Mouse (Mus musculus) forebrain, embryonic 16.5 days (tissue): ENCODE measurements around the gene Esp1. TPM values are rescaled to one million over a fixed set of nuclear protein-coding genes. Genes with fewer than 3 reads are reported as not detected.
"Not testable (repeated sequence)": the region's sequence is repeated elsewhere in the genome, so short reads cannot be mapped to it uniquely, and the experiment has no call there.

ENCODE experiments used
- ATAC-seq: fragments of 200-750 bp; cut with Nextera tagmentation; 2 replicates; pipeline ENCODE4 v1.8.0; 2017; ENCODE audit warnings: mild to moderate bottlenecking, moderate library complexity
- H3K27ac ChIP-seq: fragments of 300-500 bp; sonication (generic); 2 replicates; pipeline ENCODE4 v1.5.1; 2014; ENCODE audit warnings: low read length, control low read depth
- H3K27me3 ChIP-seq: fragments of 300-500 bp; sonication (generic); replicated peaks from 2 replicates; pipeline ENCODE4 v1.6.1; 2014; ENCODE audit warnings: low read length; ENCODE audit not compliant: control insufficient read depth, insufficient read depth
- H3K36me3 ChIP-seq: fragments of 300-500 bp; sonication (generic); 2 replicates; pipeline ENCODE4 v1.6.1; 2014; ENCODE audit not compliant: control insufficient read depth, insufficient read depth
- H3K4me1 ChIP-seq: fragments of 300-500 bp; sonication (generic); replicated peaks from 2 replicates; pipeline ENCODE4 v1.6.1; 2014; ENCODE audit warnings: low read length; ENCODE audit not compliant: control insufficient read depth, insufficient read depth
- H3K4me2 ChIP-seq: fragments of 300-500 bp; sonication (generic); 2 replicates; pipeline ENCODE4 v1.6.1; 2014; ENCODE audit warnings: mild to moderate bottlenecking, low read length, control low read depth
- H3K4me3 ChIP-seq: fragments of 300-500 bp; sonication (generic); replicated peaks from 2 replicates; pipeline ENCODE4 v1.5.1; 2014; ENCODE audit warnings: mild to moderate bottlenecking, low read length, control low read depth
- H3K9ac ChIP-seq: fragments of 300-500 bp; sonication (generic); replicated peaks from 2 replicates; pipeline ENCODE4 v1.6.1; 2014; ENCODE audit warnings: low read depth, low read length, control low read depth
- H3K9me3 ChIP-seq: fragments of 300-500 bp; sonication (generic); 2 replicates; pipeline ENCODE4 v1.6.1; 2016; ENCODE audit warnings: low read length; ENCODE audit not compliant: control insufficient read depth
- WGBS: fragments of 180-500 bp; shearing (Covaris S2); extraction: QIAGEN DNeasy Blood & Tissue Kit; methylation state at CpG from one replicate; pipeline ENCODE4 v1.1.7; 2014; 5-methylcytosine and 5-hydroxymethylcytosine counted together
- polyA plus RNA-seq: library from polyadenylated mRNA; unstranded; fragments of >200 nt; fragmentation: Nextera tagmentation; extraction: Ambion mirVana; gene quantifications from 2 replicates; pipeline ENCODE4 v1.2.1, GENCODE M21; 2015

Gene Esp1
- polyA plus RNA-seq, result not detected in 2 replicates

GRCm38 (mm10) chr17:40726820-40727219 is at the start of gene Esp1:
Esp1 (plus strand) TSS chr17:40727120.
- 87% methylated on average over 2 of the region's 2 CpGs for WGBS
- H3K9me3 ChIP-seq, result no peaks in the 10 kb centered on the region
- H3K36me3 ChIP-seq, result no peaks in the 10 kb centered on the region
- no peak within 1 kb of the TSS for H3K4me2 ChIP-seq
- no peak within 1 kb of the TSS for H3K4me3 ChIP-seq
- no peak within 1 kb of the TSS for H3K9ac ChIP-seq
- no peaks in the 10 kb centered on the region for H3K27me3 ChIP-seq
- H3K4me1 ChIP-seq, result no peaks in the 10 kb centered on the region
- H3K27ac ChIP-seq, result no peak within 1 kb of the TSS
- ATAC-seq, result no peak

- H3K4me1 ChIP-seq, result no peaks in the 10 kb centered on the region
- H3K36me3 ChIP-seq, result no peaks in the 10 kb centered on the region
- H3K9me3 ChIP-seq, result no peaks in the 10 kb centered on the region
- H3K27me3 ChIP-seq, result no peaks in the 10 kb centered on the region
- no peak overlapping the region for H3K4me3 ChIP-seq
- no peak overlapping the region for H3K27ac ChIP-seq
- H3K4me2 ChIP-seq, result no peak overlapping the region
- no peak overlapping the region for H3K9ac ChIP-seq
- no peak for ATAC-seq
These were observed 10.6 kb upstream of the Esp1 start for GRCm38 (mm10) chr17:40716273-40716672.

GRCm38 (mm10) chr17:40717055-40717454 is 9.9 kb upstream of the Esp1 start:
- H3K9me3 ChIP-seq, ATAC-seq, H3K27ac ChIP-seq, H3K9ac ChIP-seq, H3K27me3 ChIP-seq, H3K4me2 ChIP-seq, H3K4me3 ChIP-seq, H3K36me3 ChIP-seq, H3K4me1 ChIP-seq: not testable (repeated sequence)

GRCm38 (mm10) chr17:40731296-40731695 is 4.4 kb downstream of the Esp1 start:
- Histone ChIP-seq H3K9me3 (no peaks in the 10 kb centered on the region), H3K36me3 (no peaks in the 10 kb centered on the region), H3K27me3 (no peaks in the 10 kb centered on the region), H3K4me2 (no peak overlapping the region), H3K27ac (no peak overlapping the region), H3K9ac (no peak overlapping the region), H3K4me1 (no peaks in the 10 kb centered on the region), H3K4me3 (no peak overlapping the region)
- WGBS, result 82% methylated on average over 2 of the region's 2 CpGs
- no peak for ATAC-seq

GRCm38 (mm10) chr17:40731724-40732123 is 4.8 kb downstream of the Esp1 start:
- 72% methylated on average over 4 of the region's 4 CpGs for WGBS
- no peaks in the 10 kb centered on the region for H3K36me3 ChIP-seq
- no peak for ATAC-seq

GRCm38 (mm10) chr17:40763662-40764061 is 36.7 kb downstream of the Esp1 start:
- Histone ChIP-seq H3K27me3 (no peaks in the 10 kb centered on the region), H3K36me3 (no peaks in the 10 kb centered on the region), H3K9ac (no peak overlapping the region), H3K4me3 (no peak overlapping the region), H3K27ac (no peak overlapping the region), H3K4me1 (no peaks in the 10 kb centered on the region), H3K9me3 (no peaks in the 10 kb centered on the region), H3K4me2 (no peak overlapping the region)
- 80% methylated on average over 4 of the region's 4 CpGs for WGBS
- ATAC-seq, result no peak

More at GRCm38 (mm10) chr17:40731724-40732123, 4.8 kb downstream of the Esp1 start:
- H3K9ac ChIP-seq, result no peak overlapping the region
- no peaks in the 10 kb centered on the region for H3K4me1 ChIP-seq
- no peak overlapping the region for H3K4me2 ChIP-seq
- no peaks in the 10 kb centered on the region for H3K27me3 ChIP-seq
- H3K27ac ChIP-seq, result no peak overlapping the region
- H3K9me3 ChIP-seq, result no peaks in the 10 kb centered on the region
- H3K4me3 ChIP-seq, result no peak overlapping the region

GRCm38 (mm10) chr17:40767120-40767519 is 40.2 kb downstream of the Esp1 start:
- H3K27me3 ChIP-seq, result no peaks in the 10 kb centered on the region
- H3K9ac ChIP-seq, result no peak overlapping the region
- H3K4me2 ChIP-seq, result no peak overlapping the region
- H3K36me3 ChIP-seq, result no peaks in the 10 kb centered on the region
- H3K27ac ChIP-seq, result no peak overlapping the region
- H3K9me3 ChIP-seq, result no peaks in the 10 kb centered on the region
- no peak for ATAC-seq
- 94% methylated on average over 1 of the region's 1 CpGs for WGBS
- H3K4me1 ChIP-seq, result no peaks in the 10 kb centered on the region
- no peak overlapping the region for H3K4me3 ChIP-seq

Other genes starting within 250 kb of the Esp1 start
- gene Esp8, start 207.1 kb upstream of the Esp1 start, polyA plus RNA-seq, result 0.49 TPM in 1 of 2 replicates, not detected in the other
- gene Esp6, start 165.6 kb upstream of the Esp1 start, polyA plus RNA-seq, result not detected in 2 replicates
- not detected in 2 replicates for gene Esp4, start 128.5 kb upstream of the Esp1 start, polyA plus RNA-seq
- gene Esp3, start 95.0 kb upstream of the Esp1 start, polyA plus RNA-seq, result not detected in 2 replicates
- gene Crisp2, start 79.9 kb downstream of the Esp1 start, polyA plus RNA-seq, result not detected in 2 replicates
- gene Rhag, start 84.0 kb downstream of the Esp1 start, polyA plus RNA-seq, result 0.09 TPM in 1 of 2 replicates, not detected in the other
- gene 9130008F23Rik, start 153.4 kb downstream of the Esp1 start, polyA plus RNA-seq, result 0.49 and 0.52 TPM in 2 replicates
- gene Glyatl3, start 187.2 kb downstream of the Esp1 start, polyA plus RNA-seq, result not detected in 2 replicates
- gene Mut, start 207.6 kb downstream of the Esp1 start, polyA plus RNA-seq, result 20.8 and 25.5 TPM in 2 replicates
- 15.7 and 18.9 TPM in 2 replicates for gene Cenpq, start 207.9 kb downstream of the Esp1 start, polyA plus RNA-seq